Mouse (Mus musculus) E14TG2a.4 (cell line): ENCODE results near the gene Olfr427.
"Not testable (repeated sequence)": the region's sequence is repeated elsewhere in the genome, so short reads cannot be mapped to it uniquely, and the experiment has no call there.

ENCODE experiments used
- CTCF ChIP-seq: conservative IDR thresholded peaks from 2 replicates; pipeline ENCODE4 v1.5.1; 2014; ENCODE audit warnings: low read length
- NANOG ChIP-seq: IDR thresholded peaks from 2 replicates; pipeline ENCODE4 v1.6.1; 2014; ENCODE audit warnings: borderline replicate concordance, low read length, mixed read lengths
- POU5F1 ChIP-seq: IDR thresholded peaks from 2 replicates; pipeline ENCODE4 v1.6.1; 2014; ENCODE audit warnings: low read length, borderline replicate concordance

DNA sequence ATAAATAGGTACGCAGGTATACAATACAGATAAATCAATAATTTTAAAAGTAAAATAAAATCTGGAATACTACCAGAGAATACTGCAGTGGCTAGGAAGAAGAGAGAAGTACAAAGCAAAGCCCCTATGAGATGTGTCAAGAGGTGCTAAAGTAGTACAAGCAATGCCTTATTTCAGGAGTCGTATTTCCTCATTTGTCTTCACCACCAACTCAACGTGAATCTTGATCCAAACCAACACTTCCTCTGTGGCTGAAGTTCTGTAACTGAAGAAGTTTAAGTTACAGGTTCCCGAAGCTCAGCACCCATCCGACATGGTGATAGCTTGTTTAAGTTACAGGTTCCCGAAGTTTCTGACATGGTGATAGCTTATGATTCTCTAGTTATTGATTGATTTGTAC is 48.5 kb upstream of the Olfr427 start:
- TF ChIP-seq CTCF, POU5F1, NANOG: not testable (repeated sequence)
